Mouse (Mus musculus): ENCODE measurements around the gene C87499. TPM values are rescaled to one million over a fixed set of nuclear protein-coding genes. Genes with fewer than 3 reads are reported as not detected.

Gene C87499
- polyA plus RNA-seq, 1 experiment from 2014 or later = not detected

Other genes with a start within 250 kb of the C87499 start
- 2.5 and 3.2 TPM in 2 replicates for gene Hacd4, start 195.5 kb downstream of the C87499 start, polyA plus RNA-seq (2016; fragmentation: Nextera tagmentation; extraction: Ambion mirVana)
- not detected in 2 replicates for gene Ifnb1, start 111.6 kb downstream of the C87499 start, polyA plus RNA-seq (2016; fragmentation: Nextera tagmentation; extraction: Ambion mirVana)
- gene Ifna15, start 76.2 kb downstream of the C87499 start, polyA plus RNA-seq (2016; fragmentation: Nextera tagmentation; extraction: Ambion mirVana) = not detected in 2 replicates
- not detected in 2 replicates for gene Ifna14, start 62.6 kb downstream of the C87499 start, polyA plus RNA-seq (2016; fragmentation: Nextera tagmentation; extraction: Ambion mirVana)
- not detected in 2 replicates for gene Ifna9, start 42.0 kb downstream of the C87499 start, polyA plus RNA-seq (2016; fragmentation: Nextera tagmentation; extraction: Ambion mirVana)
- not detected in 2 replicates for gene Ifna12, start 31.0 kb downstream of the C87499 start, polyA plus RNA-seq (2016; fragmentation: Nextera tagmentation; extraction: Ambion mirVana)
- not detected in 2 replicates for gene Ifna13, start 10.0 kb upstream of the C87499 start, polyA plus RNA-seq (2016; fragmentation: Nextera tagmentation; extraction: Ambion mirVana)
- gene Ifna16, start 42.5 kb upstream of the C87499 start, polyA plus RNA-seq (2016; fragmentation: Nextera tagmentation; extraction: Ambion mirVana) = not detected in 2 replicates
- gene Ifna2, start 49.5 kb upstream of the C87499 start, polyA plus RNA-seq (2016; fragmentation: Nextera tagmentation; extraction: Ambion mirVana) = not detected in 2 replicates
- not detected in 2 replicates for gene Ifnab, start 56.9 kb upstream of the C87499 start, polyA plus RNA-seq (2016; fragmentation: Nextera tagmentation; extraction: Ambion mirVana)
- gene Gm26566, start 87.4 kb upstream of the C87499 start, polyA plus RNA-seq (2016; fragmentation: Nextera tagmentation; extraction: Ambion mirVana) = 0.84 and 1.1 TPM in 2 replicates
- 98.4 and 103 TPM in 2 replicates for gene Klhl9, start 88.1 kb upstream of the C87499 start, polyA plus RNA-seq (2016; fragmentation: Nextera tagmentation; extraction: Ambion mirVana)
- not detected in 2 replicates for gene Gm13271, start 120.5 kb upstream of the C87499 start, polyA plus RNA-seq (2016; fragmentation: Nextera tagmentation; extraction: Ambion mirVana)
- 0.35 and 0.49 TPM in 2 replicates for gene Gm13283, start 125.7 kb upstream of the C87499 start, polyA plus RNA-seq (2016; fragmentation: Nextera tagmentation; extraction: Ambion mirVana)
- gene Gm13290, start 139.4 kb upstream of the C87499 start, polyA plus RNA-seq (2016; fragmentation: Nextera tagmentation; extraction: Ambion mirVana) = 0.76 TPM in 1 of 2 replicates, not detected in the other
- gene Gm13289, start 142.5 kb upstream of the C87499 start, polyA plus RNA-seq (2016; fragmentation: Nextera tagmentation; extraction: Ambion mirVana) = not detected in 2 replicates
- gene Gm13272, start 145.4 kb upstream of the C87499 start, polyA plus RNA-seq (2016; fragmentation: Nextera tagmentation; extraction: Ambion mirVana) = not detected in 2 replicates
- gene Ifnz, start 147.7 kb upstream of the C87499 start, polyA plus RNA-seq (2016; fragmentation: Nextera tagmentation; extraction: Ambion mirVana) = not detected in 2 replicates
- gene Gm13276, start 151.3 kb upstream of the C87499 start, polyA plus RNA-seq (2016; fragmentation: Nextera tagmentation; extraction: Ambion mirVana) = not detected in 2 replicates
- not detected in 2 replicates for gene Gm13277, start 154.2 kb upstream of the C87499 start, polyA plus RNA-seq (2016; fragmentation: Nextera tagmentation; extraction: Ambion mirVana)
- not detected in 2 replicates for gene Gm13278, start 157.1 kb upstream of the C87499 start, polyA plus RNA-seq (2016; fragmentation: Nextera tagmentation; extraction: Ambion mirVana)
- not detected in 2 replicates for gene Gm13275, start 160.1 kb upstream of the C87499 start, polyA plus RNA-seq (2016; fragmentation: Nextera tagmentation; extraction: Ambion mirVana)
- gene Gm13279, start 163.0 kb upstream of the C87499 start, polyA plus RNA-seq (2016; fragmentation: Nextera tagmentation; extraction: Ambion mirVana) = not detected in 2 replicates
- gene Gm13285, start 165.3 kb upstream of the C87499 start, polyA plus RNA-seq (2016; fragmentation: Nextera tagmentation; extraction: Ambion mirVana) = 0.85 TPM in 1 of 2 replicates, not detected in the other
- gene Gm13287, start 168.8 kb upstream of the C87499 start, polyA plus RNA-seq (2016; fragmentation: Nextera tagmentation; extraction: Ambion mirVana) = not detected in 2 replicates
- 0.07 and 0.09 TPM in 2 replicates for gene Gm13288, start 171.1 kb upstream of the C87499 start, polyA plus RNA-seq (2016; fragmentation: Nextera tagmentation; extraction: Ambion mirVana)
- not detected in 2 replicates for gene Ifna7, start 181.8 kb upstream of the C87499 start, polyA plus RNA-seq (2016; fragmentation: Nextera tagmentation; extraction: Ambion mirVana)
- not detected in 2 replicates for gene Ifna11, start 185.5 kb upstream of the C87499 start, polyA plus RNA-seq (2016; fragmentation: Nextera tagmentation; extraction: Ambion mirVana)
- gene Ifna6, start 193.0 kb upstream of the C87499 start, polyA plus RNA-seq (2016; fragmentation: Nextera tagmentation; extraction: Ambion mirVana) = not detected in 2 replicates
- not detected in 2 replicates for gene Ifna5, start 201.1 kb upstream of the C87499 start, polyA plus RNA-seq (2016; fragmentation: Nextera tagmentation; extraction: Ambion mirVana)
- gene Ifna4, start 207.4 kb upstream of the C87499 start, polyA plus RNA-seq (2016; fragmentation: Nextera tagmentation; extraction: Ambion mirVana) = not detected in 2 replicates
- gene Ifna1, start 215.7 kb upstream of the C87499 start, polyA plus RNA-seq (2016; fragmentation: Nextera tagmentation; extraction: Ambion mirVana) = not detected in 2 replicates
- not detected in 2 replicates for gene Ifne, start 245.8 kb upstream of the C87499 start, polyA plus RNA-seq (2016; fragmentation: Nextera tagmentation; extraction: Ambion mirVana)

Measured in forebrain, embryonic 10.5 days (tissue).